Mouse (Mus musculus) 3134 (cell line): ENCODE measurements around the gene Gm20715.
"Not testable (repeated sequence)": the region's sequence is repeated elsewhere in the genome, so short reads cannot be mapped to it uniquely, and the experiment has no call there.

Experiments
- DNase-seq: peaks from one replicate; pipeline ENCODE4 v3.0.0-alpha.2; 2011; ENCODE audit warnings: low spot score; ENCODE audit not compliant: insufficient read length; ENCODE audit errors: extremely low read depth

The Gm20715 gene

GRCm38 (mm10) chr7:6410043-6410442, at the start of gene Gm20715:
Gene Gm20715, plus strand, starts transcription at chr7:6410277.
- DNase-seq = peak; percentile 53

DNA sequence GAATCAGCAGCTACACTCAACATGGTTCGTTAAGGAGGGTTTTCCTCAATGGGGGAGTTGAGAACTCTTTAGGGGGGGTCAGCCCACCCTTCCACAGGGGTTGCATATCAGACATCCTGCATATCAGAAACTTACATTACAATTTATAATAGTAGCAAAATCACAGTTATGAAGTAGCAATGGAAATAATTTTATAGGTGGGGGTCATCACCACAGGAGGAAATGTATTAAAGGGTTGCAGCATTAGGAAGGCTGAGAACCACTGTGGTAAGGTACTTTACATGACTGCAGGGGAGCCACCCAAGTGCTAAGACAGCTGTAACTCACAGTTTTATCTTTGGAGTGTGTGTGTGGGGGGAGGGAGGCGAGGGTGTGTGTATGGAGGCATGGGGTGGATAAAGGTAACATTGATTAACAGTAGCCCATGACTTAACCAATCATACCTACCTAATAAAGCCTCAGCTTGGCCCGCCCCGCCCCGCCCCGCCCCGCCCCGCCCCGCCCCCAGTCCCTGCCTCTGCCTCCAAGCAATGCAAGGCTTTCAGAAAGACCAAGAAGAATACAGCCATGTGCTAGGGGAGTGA, 49.5 kb upstream of the Gm20715 start:
- DNase-seq = no peak

DNA sequence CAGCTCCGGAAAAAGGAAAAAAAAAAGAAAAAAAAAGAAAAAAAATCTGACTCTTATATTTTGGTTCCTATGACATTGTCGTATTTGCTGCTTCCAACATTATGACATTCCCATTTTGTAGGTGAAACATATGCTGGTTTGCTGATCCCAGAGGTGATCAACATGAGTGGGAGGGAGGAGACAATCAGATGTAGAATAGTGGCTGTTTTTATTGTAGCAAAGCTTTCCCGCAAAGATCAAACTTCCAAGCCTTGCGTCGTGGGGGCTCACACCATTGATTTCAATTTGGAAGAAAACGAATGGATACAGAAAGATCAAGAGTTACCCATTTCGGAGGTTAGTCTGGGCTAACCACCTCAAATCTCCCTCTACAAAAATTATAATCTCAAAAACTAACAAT, 48.3 kb upstream of the Gm20715 start:
- no peak for DNase-seq

- peak; percentile 98 for DNase-seq
Observed at GRCm38 (mm10) chr7:6362268-6363046, 47.6 kb upstream of the Gm20715 start.

DNA sequence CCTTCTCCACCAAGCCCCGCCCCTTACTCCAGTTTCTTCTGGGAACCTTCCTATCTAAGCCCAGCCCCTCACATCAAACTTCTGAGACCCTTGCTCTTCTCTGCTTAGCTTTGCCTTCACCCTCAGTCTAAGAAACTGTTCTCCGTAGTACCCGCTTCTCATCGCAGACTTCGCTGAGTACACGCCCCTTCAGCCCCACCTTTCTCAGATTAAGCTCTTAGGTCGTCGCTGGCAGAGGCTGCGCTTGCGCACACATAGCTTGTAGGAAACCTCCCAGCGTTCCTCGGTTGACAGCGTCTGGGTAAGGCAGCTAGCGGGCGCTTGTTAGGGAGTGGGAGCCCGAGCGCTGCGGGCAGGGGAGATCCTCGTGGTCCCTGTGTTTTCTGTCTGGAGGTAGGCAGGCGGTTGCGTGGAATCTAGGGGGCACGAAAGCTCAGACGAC, 47.0 kb upstream of the Gm20715 start, which contains the start of gene Zfp78:
Gene Zfp78 (plus strand): TSS at position 234 of the 442 bp plus-strand sequence.
- peak; percentile 86 for DNase-seq

DNA sequence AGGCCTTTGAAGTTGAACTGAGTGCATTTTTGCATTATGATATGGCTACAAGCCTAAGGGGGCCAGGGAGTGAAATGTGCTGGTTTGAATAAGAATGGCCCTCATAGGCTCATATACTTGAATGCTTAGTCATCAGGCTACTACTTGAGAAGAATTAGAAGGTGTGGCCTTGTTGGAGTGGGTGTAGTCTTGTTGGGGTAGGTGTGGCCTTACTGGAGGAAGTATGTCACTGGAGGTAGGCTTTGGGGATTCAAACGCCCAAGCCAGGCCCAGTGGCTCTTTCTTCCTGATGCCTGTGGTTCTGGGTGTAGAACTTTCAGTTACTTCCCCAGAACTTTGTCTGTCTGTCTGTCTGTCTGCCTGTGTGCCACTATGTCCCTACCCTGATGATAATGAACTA, 45.3 kb upstream of the Gm20715 start:
- DNase-seq = peak; percentile 53

- no peak for DNase-seq
Observed at GRCm38 (mm10) chr7:6367185-6367584, 42.9 kb upstream of the Gm20715 start.

- DNase-seq = not testable (repeated sequence)
Observed at GRCm38 (mm10) chr7:6368146-6368545, 41.9 kb upstream of the Gm20715 start.

GRCm38 (mm10) chr7:6369460-6369859, 40.6 kb upstream of the Gm20715 start:
- DNase-seq = no peak

- DNase-seq = no peak
Observed at GRCm38 (mm10) chr7:6372993-6373392, 37.1 kb upstream of the Gm20715 start.

- DNase-seq = no peak
Observed at GRCm38 (mm10) chr7:6378441-6378840, 31.6 kb upstream of the Gm20715 start.

DNA sequence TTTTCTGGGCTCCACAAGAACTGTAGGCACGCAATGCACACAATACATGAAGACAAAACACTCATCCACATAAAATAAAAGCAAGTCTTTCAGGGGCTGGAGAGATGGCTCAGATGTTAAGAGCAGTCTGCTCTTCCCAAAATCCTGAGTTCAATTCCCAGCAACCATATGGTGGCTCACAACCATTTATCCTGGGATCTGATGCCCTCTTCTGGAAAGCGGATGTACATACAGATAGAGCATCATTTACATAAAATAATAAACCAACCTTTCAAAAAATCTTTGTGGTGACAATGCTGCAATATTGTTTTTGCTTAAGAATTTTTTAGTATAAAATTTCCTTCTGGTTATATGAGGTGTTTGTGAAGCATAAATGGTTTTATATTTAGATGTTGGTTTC, 28.6 kb upstream of the Gm20715 start:
- DNase-seq = peak; percentile 11

DNA sequence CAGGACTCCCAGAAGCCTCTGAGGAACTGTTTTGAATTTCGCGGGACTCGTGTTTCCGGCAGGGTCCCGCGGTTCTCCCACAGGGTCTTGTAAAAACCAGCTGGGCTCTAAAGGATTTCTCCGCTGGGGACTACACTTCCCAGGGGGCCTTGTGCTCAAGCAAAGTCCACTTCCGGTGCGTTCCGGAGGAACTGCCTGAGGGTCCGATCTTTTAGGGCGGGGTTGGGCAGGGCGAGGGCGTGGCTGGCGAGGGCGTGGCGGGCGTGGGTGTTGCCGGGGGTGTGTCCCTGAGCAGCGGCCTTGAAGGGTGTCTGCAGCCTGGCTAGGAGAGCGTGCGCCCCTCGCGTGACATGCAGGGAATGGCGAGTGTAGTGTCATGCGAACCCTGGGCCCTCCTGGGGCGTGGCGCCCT, 27.0 kb upstream of the Gm20715 start, which contains the start of gene Zfp28:
Gene Zfp28 (plus strand): TSS at position 252 of the 412 bp plus-strand sequence.
- DNase-seq = peak; percentile 98

DNA sequence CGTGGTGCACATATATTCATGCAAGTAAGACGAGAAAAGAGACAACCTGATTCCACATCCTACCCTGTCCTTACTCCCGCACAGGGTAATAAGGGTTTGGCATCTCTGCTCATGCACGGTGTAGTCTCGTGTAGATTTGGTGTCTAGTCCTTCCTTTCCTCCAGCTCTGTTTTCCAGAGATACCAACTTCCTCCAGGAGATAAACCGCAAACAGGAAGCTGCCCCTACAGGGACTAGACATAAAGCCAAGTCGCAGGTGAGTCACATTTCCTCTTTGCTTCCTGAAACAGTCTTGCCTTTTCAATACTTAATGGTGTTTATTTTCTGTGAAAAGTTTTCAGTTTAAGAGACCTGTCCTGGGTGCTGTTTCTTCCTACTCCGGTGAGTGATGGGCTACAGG, 26.1 kb upstream of the Gm20715 start:
- DNase-seq = no peak

- no peak for DNase-seq
Observed at GRCm38 (mm10) chr7:6386995-6387394, 23.1 kb upstream of the Gm20715 start.

- DNase-seq = no peak
Observed at GRCm38 (mm10) chr7:6388971-6389370, 21.1 kb upstream of the Gm20715 start.

DNA sequence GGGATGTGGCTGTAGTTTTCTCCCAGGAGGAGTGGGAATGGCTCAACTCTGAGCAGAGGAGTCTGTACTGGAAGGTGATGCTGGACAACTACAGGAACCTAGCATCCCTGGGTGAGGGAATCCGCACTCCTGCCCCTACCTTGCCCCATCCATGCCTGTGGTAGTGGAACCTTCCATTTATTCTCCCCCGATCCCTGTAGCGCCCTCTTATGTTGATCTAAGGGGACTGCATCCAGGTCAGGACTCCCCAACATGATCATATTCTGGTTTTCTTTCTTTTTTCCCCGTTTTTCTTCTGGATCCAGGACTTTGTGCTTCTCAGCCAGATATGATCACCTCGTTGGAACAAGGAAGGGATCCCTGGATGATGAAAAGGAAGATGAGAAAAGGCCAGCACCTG, 20.6 kb upstream of the Gm20715 start:
- no peak for DNase-seq

GRCm38 (mm10) chr7:6397996-6398975, 11.8 kb upstream of the Gm20715 start, which contains the start of gene Smim17:
Gene Smim17, plus strand, starts transcription at chr7:6398715.
- DNase-seq = no peak

GRCm38 (mm10) chr7:6414626-6415441, 4.8 kb downstream of the Gm20715 start:
- DNase-seq = no peak

GRCm38 (mm10) chr7:6415442-6415787, 5.3 kb downstream of the Gm20715 start:
- no peak for DNase-seq
